Mouse (Mus musculus) myocyte (in vitro differentiated cells): ENCODE measurements around the gene Rpp30.

ENCODE experiments used
- MYOD1 ChIP-seq, 3 experiments: IDR thresholded peaks; one replicate each; pipeline ENCODE4 v1.6.1; 2011; ENCODE audit warnings: control low read depth in 2 of 3, low read depth in 2 of 3, mild to moderate bottlenecking in 2 of 3, moderate library complexity in 1 of 3; ENCODE audit not compliant: insufficient read length in 2 of 3, control insufficient read depth in 1 of 3
- POLR2A ChIP-seq: IDR thresholded peaks from one replicate; pipeline ENCODE4 v1.6.1; 2011; ENCODE audit warnings: low read depth, mild to moderate bottlenecking, control low read depth, moderate library complexity; ENCODE audit not compliant: insufficient read length
- TCF12 ChIP-seq: IDR thresholded peaks from one replicate; pipeline ENCODE4 v1.6.1; 2011; ENCODE audit warnings: mild to moderate bottlenecking, control low read depth; ENCODE audit not compliant: poor library complexity, insufficient read depth, severe bottlenecking
- USF1 ChIP-seq: IDR thresholded peaks from one replicate; pipeline ENCODE4 v1.6.1; 2011; ENCODE audit warnings: low read depth, mild to moderate bottlenecking, control low read depth, moderate library complexity

DNA sequence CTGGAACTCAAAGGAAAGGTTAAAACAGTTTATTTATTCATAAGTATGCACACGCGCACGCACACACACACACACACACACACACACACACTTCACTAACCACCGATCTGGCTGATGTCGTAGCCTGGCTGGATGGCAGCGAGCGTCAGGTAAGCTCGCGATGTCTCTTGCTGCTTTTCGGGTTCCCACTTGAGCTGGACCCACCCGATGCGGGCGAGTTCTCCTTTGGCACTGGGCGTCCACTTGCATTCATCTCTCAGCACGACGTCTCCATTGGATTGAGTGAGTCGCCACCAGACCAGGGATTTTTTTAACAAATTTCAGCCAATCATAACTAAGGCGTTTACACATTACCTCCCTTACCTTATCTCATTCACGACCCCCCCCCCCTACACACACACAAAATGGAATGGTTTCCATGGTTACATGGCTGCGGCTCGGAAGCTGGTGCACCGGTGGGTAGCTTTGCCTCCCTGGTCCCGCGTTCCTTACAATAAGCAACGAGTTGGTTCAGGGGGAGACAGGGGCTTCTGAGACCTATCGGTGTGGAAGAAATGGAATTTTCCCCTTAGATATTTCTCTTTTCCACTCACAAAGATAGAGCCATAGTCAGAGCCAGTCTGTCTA, 25.9 kb downstream of the Rpp30 start:
- no peak for TF ChIP-seq TCF12
- no peak for TF ChIP-seq USF1
- no peak for TF ChIP-seq POLR2A
- no peak for TF ChIP-seq MYOD1 (IDR thresholded peaks at IDR 0.05; ENCODE audit: control insufficient read depth in 1 of 3, insufficient read length in 2 of 3, low read depth in 2 of 3)
